Mouse (Mus musculus): ENCODE data around the gene Col1a1. TPM values are rescaled to one million over a fixed set of nuclear protein-coding genes. Genes with fewer than 3 reads are reported as not detected.
A peak's percentile ranks its signal among the peaks of the same experiment; 100 is the strongest.

Col1a1 gene
- total RNA-seq, 1 experiment from 2014 or later, result not detected

DNA sequence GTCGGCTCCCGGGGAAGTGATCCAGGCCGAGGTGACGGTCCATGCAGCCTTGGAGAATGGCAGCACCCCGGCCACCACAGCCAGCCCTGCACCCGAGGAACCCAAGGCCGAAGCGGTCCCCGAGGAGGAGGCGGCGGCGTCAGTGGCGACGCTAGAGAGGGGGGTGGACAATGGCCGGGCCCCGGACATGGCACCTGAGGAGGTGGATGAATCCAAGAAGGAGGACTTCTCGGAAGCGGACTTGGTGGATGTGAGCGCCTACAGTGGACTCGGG lies 56.4 kb downstream of the Col1a1 start:
- no peak for ATAC-seq (replicated peaks; ENCODE audit: low read depth, poor library complexity, severe bottlenecking)

DNA sequence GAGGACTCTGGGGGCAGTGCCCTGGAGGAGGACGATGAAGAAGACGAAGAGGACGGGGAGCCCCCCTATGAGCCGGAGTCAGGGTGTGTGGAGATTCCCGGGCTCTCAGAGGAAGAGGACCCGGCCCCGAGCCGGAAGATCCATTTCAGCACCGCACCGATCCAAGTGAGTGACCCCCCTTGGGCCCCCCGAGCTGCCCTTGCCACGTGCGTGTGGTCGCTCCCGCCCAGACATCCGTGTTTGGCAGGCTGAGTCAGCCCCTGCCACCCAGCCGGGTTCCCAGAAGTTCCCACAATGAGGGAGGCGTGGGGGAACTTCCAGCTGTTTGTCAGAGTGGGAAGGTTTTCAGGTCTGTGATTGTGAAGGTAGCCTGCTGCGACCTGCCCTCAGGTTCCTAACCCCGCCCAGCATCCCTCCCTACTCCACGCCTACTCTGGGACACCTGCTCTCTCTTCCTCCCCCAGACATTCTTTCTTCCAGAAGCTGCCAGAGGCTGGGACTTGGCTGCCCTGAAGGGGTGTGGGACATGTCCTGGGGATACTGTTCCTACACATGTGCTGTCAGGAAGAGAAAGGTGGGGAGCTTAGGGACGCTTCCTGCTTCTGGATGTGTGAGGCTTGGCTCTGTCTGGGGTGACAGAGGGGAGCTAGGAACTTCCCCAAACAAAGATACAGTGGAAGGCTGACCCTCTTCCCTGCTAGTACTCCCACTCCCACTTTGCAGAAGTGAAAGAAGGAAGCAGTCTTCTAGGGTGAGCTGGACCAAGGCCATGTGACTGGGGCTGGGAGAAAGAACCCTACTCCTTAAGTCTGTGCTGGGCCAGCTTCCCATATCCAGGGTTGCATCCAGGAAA lies 57.0 kb downstream of the Col1a1 start:
- peak; percentile 27 for ATAC-seq (replicated peaks; ENCODE audit: low read depth, poor library complexity, severe bottlenecking)

DNA sequence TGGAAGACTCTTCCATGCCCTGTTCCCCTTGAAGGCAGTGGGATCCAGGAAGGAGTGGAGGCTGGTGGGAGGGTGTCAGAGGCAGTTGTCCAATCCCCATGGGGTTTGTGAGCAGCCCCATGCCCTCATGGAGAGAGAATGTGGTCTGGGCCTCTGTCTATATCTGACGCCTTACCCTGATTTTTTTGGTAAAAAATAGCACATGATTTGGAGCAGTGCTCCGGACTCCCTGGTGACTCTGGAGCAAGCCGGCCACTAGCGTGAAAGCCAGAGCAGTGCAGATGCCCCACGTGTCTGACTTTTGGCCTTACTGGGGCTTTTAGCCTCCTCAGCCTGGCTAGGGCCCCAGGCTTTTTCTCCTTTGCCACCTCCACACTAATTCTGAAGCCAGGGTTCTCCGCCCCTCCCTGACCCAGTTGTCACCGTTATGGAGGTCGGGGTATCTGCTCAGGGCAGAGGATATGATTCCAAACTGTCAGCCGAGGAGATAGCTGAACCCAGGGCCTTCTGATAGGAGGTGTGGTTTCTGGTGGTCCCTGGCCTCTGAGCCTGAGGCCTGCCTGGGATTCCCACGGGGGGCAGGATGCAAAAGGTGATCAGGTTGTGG lies 58.3 kb downstream of the Col1a1 start:
- ATAC-seq (replicated peaks; ENCODE audit: low read depth, poor library complexity, severe bottlenecking), result no peak

DNA sequence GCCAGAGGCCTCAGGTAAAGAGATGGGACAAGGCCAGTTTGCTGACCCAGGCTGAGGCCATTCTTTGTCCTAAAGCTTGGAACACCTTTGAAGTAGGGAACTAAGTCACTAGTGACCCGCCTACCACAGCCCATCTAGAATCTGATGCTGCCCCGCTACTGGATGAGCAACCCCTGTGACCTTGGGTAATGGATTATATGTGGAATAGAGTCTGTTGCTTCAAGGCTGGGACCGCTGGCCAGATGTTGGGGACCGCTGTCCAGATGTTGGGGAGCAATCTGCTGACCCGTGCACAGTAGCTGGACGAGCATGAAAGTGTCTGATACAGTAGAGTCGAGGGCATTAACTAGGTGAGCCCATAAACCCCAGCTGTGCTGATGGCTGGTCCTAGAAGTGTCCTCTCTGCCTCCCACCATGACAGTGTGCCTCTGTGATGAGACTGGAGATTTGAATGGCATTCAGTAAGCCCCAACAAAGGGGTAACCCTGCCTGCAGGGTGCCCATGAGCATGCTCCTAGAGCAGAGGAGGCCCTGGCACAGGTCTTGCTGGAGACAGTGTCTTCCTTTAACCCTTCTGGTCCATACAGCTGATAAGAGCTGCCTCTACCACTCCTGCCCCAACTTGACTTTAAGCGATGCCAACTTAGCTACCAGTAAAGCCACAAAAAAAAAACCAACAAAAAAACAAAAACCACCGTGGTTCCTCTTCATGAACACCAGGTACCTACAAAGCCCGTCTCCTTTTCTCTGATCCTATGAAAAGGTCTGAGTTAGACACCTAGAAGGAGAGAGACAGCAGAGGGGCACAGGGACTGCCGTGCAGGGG lies 59.1 kb downstream of the Col1a1 start:
- ATAC-seq (replicated peaks; ENCODE audit: low read depth, poor library complexity, severe bottlenecking), result no peak

DNA sequence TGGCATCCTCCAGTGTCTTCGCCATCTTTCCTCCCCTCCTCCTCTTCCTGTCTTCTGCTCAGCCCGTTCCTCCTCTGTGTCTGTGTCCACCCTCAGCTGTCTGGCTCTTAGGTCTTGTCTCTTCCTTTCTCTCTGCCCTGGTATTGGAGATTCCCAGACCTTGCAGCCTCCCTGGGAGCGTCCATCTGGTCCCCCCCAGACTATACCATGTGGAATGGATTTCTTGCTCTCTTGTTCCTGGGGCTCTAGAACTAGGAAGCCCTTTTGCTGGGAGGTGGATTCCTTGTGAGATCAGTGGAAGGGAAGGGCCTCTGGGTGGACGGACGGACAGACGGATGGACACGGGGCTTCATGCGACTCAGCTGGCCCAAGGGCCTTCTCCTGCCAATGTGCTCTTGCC lies 60.1 kb downstream of the Col1a1 start:
- no peak for ATAC-seq (replicated peaks; ENCODE audit: low read depth, poor library complexity, severe bottlenecking)

DNA sequence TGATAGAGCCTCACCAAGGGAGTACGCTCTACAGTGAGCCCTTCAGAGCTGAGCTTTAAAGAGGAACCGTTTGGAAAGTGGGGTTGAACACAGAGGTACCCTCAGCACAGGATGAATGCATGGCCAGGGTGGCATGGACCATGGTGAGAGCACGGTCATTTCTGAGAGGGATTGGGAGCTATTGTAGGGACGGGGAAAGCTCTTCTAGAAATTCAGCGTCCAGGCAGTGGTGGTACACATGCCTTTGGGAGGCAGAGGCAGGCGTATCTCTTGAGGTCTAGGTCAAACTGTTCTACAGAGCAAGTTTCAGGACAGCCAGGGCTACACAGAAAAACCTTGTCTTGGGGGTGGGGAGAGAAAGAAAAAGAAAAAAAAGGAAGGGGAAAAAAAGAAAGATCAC lies 61.0 kb downstream of the Col1a1 start:
- ATAC-seq (replicated peaks; ENCODE audit: low read depth, poor library complexity, severe bottlenecking), result no peak

DNA sequence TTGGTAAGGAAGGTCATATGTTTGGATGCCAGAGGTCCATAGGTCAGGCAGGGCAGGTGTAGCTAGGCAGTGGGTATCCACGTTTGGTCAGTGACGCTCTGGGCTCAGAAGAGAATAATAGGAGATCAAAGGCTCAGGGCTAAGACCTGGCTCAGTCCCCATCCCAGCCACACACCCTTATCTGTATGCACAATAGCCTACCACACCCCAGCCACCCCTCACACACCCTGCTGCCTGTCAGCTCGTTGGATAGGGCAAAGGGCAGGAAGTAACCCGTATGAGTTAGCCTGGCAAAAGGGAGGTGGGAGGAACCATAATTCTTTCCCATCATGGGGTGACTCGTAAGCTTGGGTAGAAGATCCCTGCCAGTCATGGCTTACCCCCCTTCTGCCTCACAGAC lies 61.6 kb downstream of the Col1a1 start:
- ATAC-seq (replicated peaks; ENCODE audit: low read depth, poor library complexity, severe bottlenecking), result peak; percentile 62

DNA sequence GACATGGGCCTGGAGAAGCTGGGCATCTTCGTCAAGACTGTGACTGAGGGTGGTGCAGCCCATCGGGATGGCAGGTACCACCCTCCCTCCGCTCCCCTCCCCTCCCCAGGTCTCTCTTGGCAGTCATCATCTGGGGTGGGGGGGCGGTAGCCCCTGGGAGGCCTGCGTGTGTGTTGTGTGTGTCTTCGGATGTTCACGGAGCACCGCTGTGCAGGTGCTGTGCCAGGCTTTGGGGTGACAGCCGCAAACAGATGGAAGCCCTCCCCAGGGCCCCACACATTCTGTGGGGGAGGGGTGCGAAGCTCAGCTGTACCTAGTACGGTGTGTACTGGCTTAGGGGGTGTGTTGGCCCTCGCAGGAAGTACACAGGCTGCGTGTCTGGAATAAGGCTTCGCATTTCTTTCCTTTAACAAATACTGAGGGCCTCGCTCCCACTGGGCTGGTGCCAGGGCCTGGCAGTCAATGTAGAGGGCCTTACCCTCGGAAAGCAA lies 62.1 kb downstream of the Col1a1 start:
- no peak for ATAC-seq (replicated peaks; ENCODE audit: low read depth, poor library complexity, severe bottlenecking)

DNA sequence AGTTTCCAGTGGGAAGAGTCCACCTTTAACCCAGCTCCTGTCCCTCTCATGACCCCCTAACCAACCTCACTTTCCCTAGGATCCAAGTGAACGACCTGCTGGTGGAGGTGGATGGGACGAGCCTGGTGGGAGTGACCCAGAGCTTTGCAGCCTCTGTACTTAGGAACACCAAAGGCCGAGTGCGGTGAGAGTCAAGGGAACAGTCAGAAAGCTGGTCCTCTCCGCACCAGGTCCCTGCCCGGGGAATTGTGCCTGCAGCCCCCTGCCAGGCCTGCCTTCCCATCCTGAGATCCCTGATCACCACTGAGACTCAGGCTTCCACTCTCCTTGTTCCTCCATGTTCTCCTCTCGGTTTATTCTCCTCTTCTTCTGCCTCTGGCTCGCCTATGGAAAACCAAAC lies 64.1 kb downstream of the Col1a1 start:
- no peak for ATAC-seq (replicated peaks; ENCODE audit: low read depth, poor library complexity, severe bottlenecking)

DNA sequence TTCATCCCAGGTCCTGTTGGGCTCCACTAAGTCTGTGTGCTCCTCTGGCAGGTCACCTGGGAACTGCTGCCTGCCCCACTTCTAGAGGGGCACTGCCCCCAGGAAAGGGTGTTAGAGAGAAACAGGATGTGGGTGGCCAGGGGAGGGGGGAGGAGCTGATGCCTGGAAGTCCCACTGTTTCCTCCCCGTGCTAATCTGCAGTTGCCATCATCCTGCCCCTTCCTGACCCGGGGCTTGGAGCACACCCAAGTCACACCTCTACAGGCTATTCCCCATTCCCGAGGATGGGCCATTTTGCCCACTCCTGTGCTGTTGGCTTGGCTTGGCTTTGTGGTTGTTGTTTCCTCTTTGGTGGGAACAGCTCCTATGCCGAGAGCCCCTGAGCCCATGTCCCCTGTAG lies 64.5 kb downstream of the Col1a1 start:
- peak; percentile 33 for ATAC-seq (replicated peaks; ENCODE audit: low read depth, poor library complexity, severe bottlenecking)

DNA sequence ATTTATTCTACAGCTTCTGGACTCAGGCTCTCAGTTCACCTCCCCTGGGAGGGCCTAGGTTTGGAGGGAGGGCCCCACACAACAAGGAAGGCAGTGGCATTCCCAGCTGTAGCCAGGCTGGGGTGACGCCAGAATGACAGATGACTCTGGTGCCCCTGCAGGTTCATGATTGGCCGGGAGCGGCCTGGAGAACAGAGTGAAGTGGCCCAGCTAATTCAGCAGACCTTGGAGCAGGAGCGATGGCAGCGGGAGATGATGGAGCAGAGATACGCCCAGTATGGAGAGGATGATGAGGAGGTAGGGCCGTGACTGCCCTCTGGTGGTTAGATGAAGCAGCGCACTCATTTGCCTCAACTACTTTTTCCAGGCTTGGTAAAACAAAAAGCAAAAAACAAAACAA lies 65.0 kb downstream of the Col1a1 start:
- ATAC-seq (replicated peaks; ENCODE audit: low read depth, poor library complexity, severe bottlenecking), result peak; percentile 39

DNA sequence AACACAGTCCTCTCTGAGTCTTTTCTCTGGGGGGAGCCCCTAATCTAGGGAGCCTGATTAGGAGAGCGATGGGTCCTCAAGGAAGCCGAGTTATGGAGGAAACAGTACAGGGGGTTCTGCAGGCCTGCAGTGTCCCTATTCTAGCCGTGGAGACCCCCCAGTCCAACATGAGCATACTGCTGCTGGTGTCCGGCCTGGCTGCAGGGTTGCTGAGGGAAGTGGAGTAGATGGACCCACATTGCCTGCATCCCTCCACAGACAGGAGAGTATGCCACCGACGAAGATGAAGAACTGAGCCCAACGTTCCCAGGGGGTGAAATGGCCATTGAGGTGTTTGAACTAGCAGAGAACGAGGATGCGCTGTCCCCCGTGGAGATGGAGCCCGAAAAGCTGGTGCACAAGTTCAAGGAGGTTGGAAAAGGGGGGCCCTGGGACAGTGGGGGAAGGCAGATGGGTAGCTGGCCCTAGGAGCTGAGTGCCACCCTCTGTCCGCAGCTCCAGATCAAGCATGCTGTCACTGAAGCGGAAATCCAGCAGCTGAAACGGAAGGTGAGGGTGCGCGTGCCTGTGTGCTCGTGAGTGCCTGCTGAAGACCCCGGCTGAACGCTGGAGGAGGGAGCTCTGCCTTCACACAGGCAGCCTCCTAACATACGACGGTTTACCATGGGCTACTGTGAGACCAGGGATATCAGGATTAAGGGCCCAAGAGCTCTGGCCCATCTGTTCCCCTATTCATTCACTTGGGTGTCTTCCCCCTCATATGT lies 65.7 kb downstream of the Col1a1 start:
- ATAC-seq (replicated peaks; ENCODE audit: low read depth, poor library complexity, severe bottlenecking), result no peak

Other genes with a start within 250 kb of the Col1a1 start
- gene Gm11541, start 231.7 kb upstream of the Col1a1 start, total RNA-seq (2017), result not detected in 2 replicates
- gene Cdc34b, start 194.4 kb upstream of the Col1a1 start, total RNA-seq (2017), result 0.09 TPM in 1 of 2 replicates, not detected in the other
- not detected in 2 replicates for gene Tmem92, start 153.5 kb upstream of the Col1a1 start, total RNA-seq (2017)
- not detected in 2 replicates for gene Hils1, start 31.4 kb downstream of the Col1a1 start, total RNA-seq (2017)
- not detected in 2 replicates for gene Sgca, start 40.1 kb downstream of the Col1a1 start, total RNA-seq (2017)
- gene Ppp1r9b, start 54.8 kb downstream of the Col1a1 start, total RNA-seq (2017), result 145 and 164 TPM in 2 replicates
- gene Samd14, start 73.7 kb downstream of the Col1a1 start, total RNA-seq (2017), result 15.5 and 16.6 TPM in 2 replicates
- 1.7 and 3.7 TPM in 2 replicates for gene Pdk2, start 105.1 kb downstream of the Col1a1 start, total RNA-seq (2017)
- gene Itga3, start 140.6 kb downstream of the Col1a1 start, total RNA-seq (2017), result 0.05 TPM in 1 of 2 replicates, not detected in the other
- gene Dlx3, start 183.9 kb downstream of the Col1a1 start, total RNA-seq (2017), result not detected in 2 replicates
- not detected in 2 replicates for gene Dlx4, start 210.0 kb downstream of the Col1a1 start, total RNA-seq (2017)